Mouse (Mus musculus): ENCODE measurements at regions not wholly inside any gene's neighbourhood (a gene's known extent, or its start where the extent isn't known, plus 50 kb on each side); places are given as distances from the start of the nearest gene placed in this dataset. TPM values are rescaled to one million over a fixed set of nuclear protein-coding genes. Genes with fewer than 3 reads are reported as not detected.

GRCm38 (mm10) chr8:34239346-34239900, 127.9 kb upstream of the Gm10131 start:
- H3K79me3 ChIP-seq (ENCODE audit: low read depth) = no peaks in the 10 kb centered on the region
- no peaks in the 10 kb centered on the region for H3K79me2 ChIP-seq (ENCODE audit: control insufficient read depth, insufficient read depth)
- H3K36me3 ChIP-seq (ENCODE audit: control insufficient read depth, insufficient read depth) = no peaks in the 10 kb centered on the region
- H3K27me3 ChIP-seq (ENCODE audit: control insufficient read depth, insufficient read depth, insufficient read length) = no peaks in the 10 kb centered on the region
- H3ac ChIP-seq (ENCODE audit: control insufficient read depth, insufficient read length, low read depth) = no peak overlapping the region
- TF ChIP-seq MYOD1 (IDR thresholded peaks at IDR 0.05; ENCODE audit: control insufficient read depth, insufficient read length, low read depth) (no peak), MAX (IDR thresholded peaks at IDR 0.05) (no peak), CTCF (IDR thresholded peaks at IDR 0.05; ENCODE audit: control insufficient read depth, insufficient read depth, insufficient read length) (no peak), USF1 (IDR thresholded peaks at IDR 0.05; ENCODE audit: low read depth) (no peak), CEBPB (IDR thresholded peaks at IDR 0.05; ENCODE audit: low read depth) (no peak), MYOG (IDR thresholded peaks at IDR 0.05; ENCODE audit: control insufficient read depth, extremely low read depth, insufficient read length) (no peak), FOSL1 (IDR thresholded peaks at IDR 0.05; ENCODE audit: insufficient read depth, low read length, poor library complexity, severe bottlenecking) (no peak)
- no peak overlapping the region for H3K4me3 ChIP-seq (ENCODE audit: insufficient read depth, poor library complexity, severe bottlenecking)

- no peak for TF ChIP-seq MYOD1 (IDR thresholded peaks at IDR 0.05; ENCODE audit: control insufficient read depth, insufficient read length, low read depth)
- Histone ChIP-seq H3K79me2 (ENCODE audit: control insufficient read depth, insufficient read depth) (no peaks in the 10 kb centered on the region), H3K4me3 (ENCODE audit: insufficient read depth, poor library complexity, severe bottlenecking) (no peak overlapping the region), H3K36me3 (ENCODE audit: control insufficient read depth, insufficient read depth) (no peaks in the 10 kb centered on the region), H3K79me3 (ENCODE audit: low read depth) (no peaks in the 10 kb centered on the region), H3K27me3 (ENCODE audit: control insufficient read depth, insufficient read depth, insufficient read length) (no peaks in the 10 kb centered on the region), H3ac (ENCODE audit: control insufficient read depth, insufficient read length, low read depth) (no peak overlapping the region)
Observed at GRCm38 (mm10) chr8:34233705-34234104, 122.2 kb upstream of the Gm10131 start.

GRCm38 (mm10) chr8:34229477-34229876, 117.9 kb upstream of the Gm10131 start:
- TF ChIP-seq FOSL1 (IDR thresholded peaks at IDR 0.05; ENCODE audit: insufficient read depth, low read length, poor library complexity, severe bottlenecking) (no peak), MAX (IDR thresholded peaks at IDR 0.05) (no peak), MYOG (IDR thresholded peaks at IDR 0.05; ENCODE audit: control insufficient read depth, extremely low read depth, insufficient read length) (no peak), USF1 (IDR thresholded peaks at IDR 0.05; ENCODE audit: low read depth) (no peak), MYOD1 (IDR thresholded peaks at IDR 0.05; ENCODE audit: control insufficient read depth, insufficient read length, low read depth) (no peak), CTCF (IDR thresholded peaks at IDR 0.05; ENCODE audit: control insufficient read depth, insufficient read depth, insufficient read length) (no peak), CEBPB (IDR thresholded peaks at IDR 0.05; ENCODE audit: low read depth) (no peak)
- H3K79me3 ChIP-seq (ENCODE audit: low read depth) = no peaks in the 10 kb centered on the region
- H3K79me2 ChIP-seq (ENCODE audit: control insufficient read depth, insufficient read depth) = no peaks in the 10 kb centered on the region
- H3K27me3 ChIP-seq (ENCODE audit: control insufficient read depth, insufficient read depth, insufficient read length) = no peaks in the 10 kb centered on the region
- H3ac ChIP-seq (ENCODE audit: control insufficient read depth, insufficient read length, low read depth) = no peak overlapping the region
- no peak overlapping the region for H3K4me3 ChIP-seq (ENCODE audit: insufficient read depth, poor library complexity, severe bottlenecking)
- no peaks in the 10 kb centered on the region for H3K36me3 ChIP-seq (ENCODE audit: control insufficient read depth, insufficient read depth)

- peak; percentile 93 for TF ChIP-seq MAX (IDR thresholded peaks at IDR 0.05)
- TF ChIP-seq USF1 (IDR thresholded peaks at IDR 0.05; ENCODE audit: low read depth) = no peak
- TF ChIP-seq MYOD1 (IDR thresholded peaks at IDR 0.05; ENCODE audit: control insufficient read depth, insufficient read length, low read depth) = peak; percentile 78
- no peak for TF ChIP-seq CEBPB (IDR thresholded peaks at IDR 0.05; ENCODE audit: low read depth)
- peak; percentile 64 for TF ChIP-seq FOSL1 (IDR thresholded peaks at IDR 0.05; ENCODE audit: insufficient read depth, low read length, poor library complexity, severe bottlenecking)
- H3ac ChIP-seq (ENCODE audit: control insufficient read depth, insufficient read length, low read depth) = peak overlapping the region; percentile 42
- H3K79me3 ChIP-seq (ENCODE audit: low read depth) = no peaks in the 10 kb centered on the region
- no peaks in the 10 kb centered on the region for H3K36me3 ChIP-seq (ENCODE audit: control insufficient read depth, insufficient read depth)
- H3K4me3 ChIP-seq (ENCODE audit: insufficient read depth, poor library complexity, severe bottlenecking) = no peak overlapping the region
- H3K27me3 ChIP-seq (ENCODE audit: control insufficient read depth, insufficient read depth, insufficient read length) = no peaks in the 10 kb centered on the region
- H3K79me2 ChIP-seq (ENCODE audit: control insufficient read depth, insufficient read depth) = no peaks in the 10 kb centered on the region
Observed at GRCm38 (mm10) chr8:34225011-34225890, 113.7 kb upstream of the Gm10131 start.

GRCm38 (mm10) chr8:34222187-34222586, 110.7 kb upstream of the Gm10131 start:
- Histone ChIP-seq H3K36me3 (ENCODE audit: control insufficient read depth, insufficient read depth) (no peaks in the 10 kb centered on the region), H3K27me3 (ENCODE audit: control insufficient read depth, insufficient read depth, insufficient read length) (no peaks in the 10 kb centered on the region), H3ac (ENCODE audit: control insufficient read depth, insufficient read length, low read depth) (no peak overlapping the region), H3K4me3 (ENCODE audit: insufficient read depth, poor library complexity, severe bottlenecking) (no peak overlapping the region), H3K79me3 (ENCODE audit: low read depth) (no peaks in the 10 kb centered on the region), H3K79me2 (ENCODE audit: control insufficient read depth, insufficient read depth) (no peaks in the 10 kb centered on the region)
- TF ChIP-seq FOSL1 (IDR thresholded peaks at IDR 0.05; ENCODE audit: insufficient read depth, low read length, poor library complexity, severe bottlenecking) (no peak), CTCF (IDR thresholded peaks at IDR 0.05; ENCODE audit: control insufficient read depth, insufficient read depth, insufficient read length) (no peak), MYOD1 (IDR thresholded peaks at IDR 0.05; ENCODE audit: control insufficient read depth, insufficient read length, low read depth) (no peak), MYOG (IDR thresholded peaks at IDR 0.05; ENCODE audit: control insufficient read depth, extremely low read depth, insufficient read length) (no peak), CEBPB (IDR thresholded peaks at IDR 0.05; ENCODE audit: low read depth) (no peak), USF1 (IDR thresholded peaks at IDR 0.05; ENCODE audit: low read depth) (no peak), MAX (IDR thresholded peaks at IDR 0.05) (no peak)

Small RNA genes lying in the stretch of these regions (microRNA-seq; reads per million reads assigned to microRNA genes)
- gene Gm23177 (ENCODE audit: borderline microRNAs expressed) = not detected

Measured in C2C12 (cell line).